Mouse (Mus musculus): ENCODE measurements at regions not wholly inside any gene's neighbourhood (a gene's known extent, or its start where the extent isn't known, plus 50 kb on each side); places are given as distances from the start of the nearest gene placed in this dataset.

- TF ChIP-seq EP300 (IDR thresholded peaks at IDR 0.05; ENCODE audit: low read depth) (no peak), CTCF (IDR thresholded peaks at IDR 0.05; ENCODE audit: low read depth) (no peak)
Observed at GRCm38 (mm10) chr3:103465948-103466347, 109.1 kb upstream of the Syt6 start.
